Mouse (Mus musculus): ENCODE data around the gene H1foo. TPM values are rescaled to one million over a fixed set of nuclear protein-coding genes. Genes with fewer than 3 reads are reported as not detected.

Gene H1foo
- polyA plus RNA-seq (2014; fragmentation: Nextera tagmentation; extraction: Ambion mirVana), result not detected in 2 replicates

DNA sequence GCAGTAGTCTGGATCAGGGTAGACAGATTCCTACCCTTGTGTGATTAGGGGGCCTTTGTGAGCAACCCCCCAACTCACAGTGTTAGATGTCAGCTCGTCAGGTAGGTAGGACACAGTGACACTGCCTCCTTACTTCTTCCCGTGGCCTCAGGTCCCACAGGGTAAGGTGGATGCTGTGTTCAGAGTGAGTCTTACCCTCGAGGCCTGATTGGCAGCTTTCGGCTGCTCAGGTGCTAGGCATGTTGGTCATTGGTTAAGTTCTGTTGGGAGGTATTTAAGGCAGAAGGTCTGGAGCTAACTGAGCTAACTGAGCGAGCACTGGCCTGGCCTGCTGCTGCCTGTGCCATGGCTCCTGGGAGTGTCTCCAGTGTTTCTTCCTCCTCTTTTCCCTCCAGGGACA lies at the start of gene H1foo:
H1foo (plus strand) TSS at position 301 of the 400 bp plus-strand sequence.
- H3K4me1 ChIP-seq (replicated peaks; ENCODE audit: control insufficient read depth, insufficient read depth, low read length), result no peaks in the 10 kb centered on the region
- ATAC-seq (replicated peaks; ENCODE audit: low FRiP score), result no peak
- no peak within 1 kb of the TSS for H3K4me3 ChIP-seq (ENCODE audit: low read depth, low read length)
- H3K36me3 ChIP-seq (ENCODE audit: control insufficient read depth, insufficient read depth, low read length), result no peaks in the 10 kb centered on the region
- H3K9me3 ChIP-seq (ENCODE audit: control insufficient read depth, low read length), result no peaks in the 10 kb centered on the region
- H3K27ac ChIP-seq (ENCODE audit: low read depth, low read length), result no peak within 1 kb of the TSS
- no peaks in the 10 kb centered on the region for H3K27me3 ChIP-seq (ENCODE audit: control insufficient read depth, insufficient read depth, low read length)
- no peak within 1 kb of the TSS for H3K4me2 ChIP-seq (ENCODE audit: low read depth, low read length, severe bottlenecking)
- no peak for DNase-seq (ENCODE audit: low spot score)
- 82% methylated on average over 5 of the region's 5 CpGs for WGBS
- no peak within 1 kb of the TSS for H3K9ac ChIP-seq (ENCODE audit: low read length)

DNA sequence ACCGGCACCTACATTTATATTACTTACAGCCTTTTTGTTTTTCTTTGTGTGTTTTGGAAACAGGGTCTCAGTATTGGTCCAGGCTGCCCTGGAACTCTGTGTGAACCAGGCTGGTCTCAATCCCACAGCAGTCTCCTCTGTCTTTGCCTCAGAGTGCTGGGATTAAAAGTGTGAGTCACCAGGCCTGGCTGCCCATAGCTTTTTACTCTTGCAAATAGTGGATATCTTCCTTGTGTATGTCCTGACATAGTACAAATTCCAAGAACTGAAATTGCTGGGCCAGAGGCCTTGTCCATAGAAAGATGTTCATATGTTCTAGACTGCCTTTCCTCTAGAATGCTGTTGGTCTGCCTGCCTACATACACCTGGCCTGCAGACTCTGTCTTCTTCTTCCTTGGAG lies 48.4 kb upstream of the H1foo start:
- no peak overlapping the region for H3K4me2 ChIP-seq (ENCODE audit: low read depth, low read length, severe bottlenecking)
- H3K27me3 ChIP-seq (ENCODE audit: control insufficient read depth, insufficient read depth, low read length), result no peaks in the 10 kb centered on the region
- WGBS, result 50% methylated on average over 1 of the region's 1 CpGs
- no peaks in the 10 kb centered on the region for H3K36me3 ChIP-seq (ENCODE audit: control insufficient read depth, insufficient read depth, low read length)
- H3K9me3 ChIP-seq (ENCODE audit: control insufficient read depth, low read length), result no peaks in the 10 kb centered on the region
- ATAC-seq (replicated peaks; ENCODE audit: low FRiP score), result no peak
- H3K9ac ChIP-seq (ENCODE audit: low read length), result no peak overlapping the region
- no peaks in the 10 kb centered on the region for H3K4me1 ChIP-seq (replicated peaks; ENCODE audit: control insufficient read depth, insufficient read depth, low read length)
- H3K4me3 ChIP-seq (ENCODE audit: low read depth, low read length), result no peak overlapping the region
- no peak overlapping the region for H3K27ac ChIP-seq (ENCODE audit: low read depth, low read length)
- no peak for DNase-seq (ENCODE audit: low spot score)

DNA sequence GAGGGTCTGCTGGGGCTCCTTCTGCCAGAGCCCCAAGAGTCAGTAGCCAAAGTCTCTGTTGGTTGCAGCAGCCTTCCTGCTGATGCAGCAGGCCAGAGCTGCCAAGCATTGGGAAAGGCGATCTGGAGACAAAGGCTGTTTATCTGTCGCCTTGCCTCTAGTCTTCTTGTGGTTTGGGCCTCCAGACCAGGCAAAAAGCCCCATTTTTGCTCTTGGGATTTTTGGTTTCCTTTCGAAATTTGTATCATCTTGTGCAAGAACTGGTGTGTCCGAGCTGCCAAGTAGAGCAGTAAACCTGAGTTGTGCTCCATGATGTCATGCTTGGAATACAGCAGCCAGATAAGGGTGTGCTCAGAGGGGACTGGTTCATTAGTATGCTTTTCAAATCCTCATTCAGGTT lies 47.6 kb upstream of the H1foo start:
- H3K27ac ChIP-seq (ENCODE audit: low read depth, low read length), result no peak overlapping the region
- H3K9ac ChIP-seq (ENCODE audit: low read length), result no peak overlapping the region

GRCm38 (mm10) chr6:115897926-115898520 lies 46.7 kb upstream of the H1foo start:
- no peak overlapping the region for H3K4me3 ChIP-seq (ENCODE audit: low read depth, low read length)
- DNase-seq (ENCODE audit: low spot score) (no peak), ATAC-seq (replicated peaks; ENCODE audit: low FRiP score) (no peak)
- no peaks in the 10 kb centered on the region for H3K9me3 ChIP-seq (ENCODE audit: control insufficient read depth, low read length)
- H3K36me3 ChIP-seq (ENCODE audit: control insufficient read depth, insufficient read depth, low read length), result no peaks in the 10 kb centered on the region
- no peaks in the 10 kb centered on the region for H3K4me1 ChIP-seq (replicated peaks; ENCODE audit: control insufficient read depth, insufficient read depth, low read length)
- H3K4me2 ChIP-seq (ENCODE audit: low read depth, low read length, severe bottlenecking), result no peak overlapping the region
- H3K9ac ChIP-seq (ENCODE audit: low read length), result no peak overlapping the region; the same call in 1 of the 2 replicates
- no peak overlapping the region for H3K27ac ChIP-seq (ENCODE audit: low read depth, low read length)
- no peaks in the 10 kb centered on the region for H3K27me3 ChIP-seq (ENCODE audit: control insufficient read depth, insufficient read depth, low read length)
- 85% methylated on average over 7 of the region's 7 CpGs for WGBS

More for the DNA sequence above, 47.6 kb upstream of the H1foo start:
- WGBS, result 74% methylated on average over 4 of the region's 4 CpGs
- ATAC-seq (replicated peaks; ENCODE audit: low FRiP score) (no peak), DNase-seq (ENCODE audit: low spot score) (no peak)
- no peaks in the 10 kb centered on the region for H3K4me1 ChIP-seq (replicated peaks; ENCODE audit: control insufficient read depth, insufficient read depth, low read length)
- H3K9me3 ChIP-seq (ENCODE audit: control insufficient read depth, low read length), result no peaks in the 10 kb centered on the region
- H3K27me3 ChIP-seq (ENCODE audit: control insufficient read depth, insufficient read depth, low read length), result no peaks in the 10 kb centered on the region
- H3K4me2 ChIP-seq (ENCODE audit: low read depth, low read length, severe bottlenecking), result no peak overlapping the region
- H3K4me3 ChIP-seq (ENCODE audit: low read depth, low read length), result no peak overlapping the region
- no peaks in the 10 kb centered on the region for H3K36me3 ChIP-seq (ENCODE audit: control insufficient read depth, insufficient read depth, low read length)

DNA sequence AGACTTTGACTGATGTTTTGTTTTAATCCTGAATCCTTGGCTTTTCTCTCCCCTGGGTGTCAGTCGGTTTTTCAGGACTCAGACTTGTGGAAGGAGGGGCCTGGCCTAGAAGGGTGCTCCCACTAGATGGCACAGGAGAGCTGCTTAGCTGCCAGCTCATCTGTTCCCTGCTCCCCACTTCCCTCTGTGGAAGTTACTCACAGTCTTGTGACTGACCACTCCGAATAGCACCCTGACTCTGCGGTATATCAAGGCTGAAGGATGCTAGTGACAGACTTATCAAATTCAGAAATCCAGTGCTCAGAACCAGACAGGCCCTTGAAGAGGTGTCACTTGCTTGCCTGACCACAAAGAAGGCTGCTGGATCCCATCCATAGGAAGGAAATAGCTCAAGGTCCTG lies 43.7 kb upstream of the H1foo start:
- Histone ChIP-seq H3K9me3 (ENCODE audit: control insufficient read depth, low read length) (no peaks in the 10 kb centered on the region), H3K27me3 (ENCODE audit: control insufficient read depth, insufficient read depth, low read length) (no peaks in the 10 kb centered on the region), H3K4me3 (ENCODE audit: low read depth, low read length) (no peak overlapping the region), H3K4me2 (ENCODE audit: low read depth, low read length, severe bottlenecking) (no peak overlapping the region), H3K9ac (ENCODE audit: low read length) (no peak overlapping the region), H3K36me3 (ENCODE audit: control insufficient read depth, insufficient read depth, low read length) (no peaks in the 10 kb centered on the region), H3K27ac (ENCODE audit: low read depth, low read length) (no peak overlapping the region), H3K4me1 (replicated peaks; ENCODE audit: control insufficient read depth, insufficient read depth, low read length) (no peaks in the 10 kb centered on the region)
- WGBS, result 29% methylated on average over 3 of the region's 3 CpGs
- ATAC-seq (replicated peaks; ENCODE audit: low FRiP score), result 0 out of 2 replicates have a peak, but pooled peaks have one; percentile 42
- DNase-seq (ENCODE audit: low spot score), result peak; percentile 69

GRCm38 (mm10) chr6:115901489-115901931 lies 43.2 kb upstream of the H1foo start:
- Histone ChIP-seq H3K4me3 (ENCODE audit: low read depth, low read length) (no peak overlapping the region), H3K4me1 (replicated peaks; ENCODE audit: control insufficient read depth, insufficient read depth, low read length) (no peaks in the 10 kb centered on the region), H3K27me3 (ENCODE audit: control insufficient read depth, insufficient read depth, low read length) (no peaks in the 10 kb centered on the region), H3K4me2 (ENCODE audit: low read depth, low read length, severe bottlenecking) (no peak overlapping the region), H3K9ac (ENCODE audit: low read length) (no peak overlapping the region), H3K27ac (ENCODE audit: low read depth, low read length) (no peak overlapping the region), H3K36me3 (ENCODE audit: control insufficient read depth, insufficient read depth, low read length) (no peaks in the 10 kb centered on the region), H3K9me3 (ENCODE audit: control insufficient read depth, low read length) (no peaks in the 10 kb centered on the region)
- no peak for DNase-seq (ENCODE audit: low spot score)
- no peak for ATAC-seq (replicated peaks; ENCODE audit: low FRiP score)
- WGBS, result 88% methylated on average over 8 of the region's 8 CpGs

DNA sequence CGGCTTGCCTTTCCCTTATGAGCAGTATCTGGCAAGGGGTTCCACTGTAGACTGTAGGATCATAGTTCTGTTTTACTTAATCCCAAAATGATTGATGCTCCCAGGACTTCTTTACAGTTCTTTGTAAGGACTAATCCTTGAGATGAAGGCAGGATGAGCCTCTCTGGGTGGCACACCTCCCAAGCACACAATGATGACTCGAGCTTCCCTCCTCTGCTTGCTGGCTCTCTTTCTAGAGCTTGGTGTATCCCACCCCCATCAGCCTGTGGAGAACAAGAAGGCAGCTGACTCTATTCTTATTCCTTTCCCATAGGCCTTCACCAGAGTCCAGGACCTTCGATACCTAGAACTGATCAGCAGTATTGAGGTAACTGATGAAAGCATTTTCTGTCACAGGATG lies 42.2 kb upstream of the H1foo start:
- no peak overlapping the region for H3K9ac ChIP-seq (ENCODE audit: low read length)
- H3K9me3 ChIP-seq (ENCODE audit: control insufficient read depth, low read length), result no peaks in the 10 kb centered on the region
- no peak overlapping the region for H3K4me2 ChIP-seq (ENCODE audit: low read depth, low read length, severe bottlenecking)
- no peak overlapping the region for H3K27ac ChIP-seq (ENCODE audit: low read depth, low read length)
- no peaks in the 10 kb centered on the region for H3K36me3 ChIP-seq (ENCODE audit: control insufficient read depth, insufficient read depth, low read length)
- 79% methylated on average over 3 of the region's 3 CpGs for WGBS
- no peaks in the 10 kb centered on the region for H3K27me3 ChIP-seq (ENCODE audit: control insufficient read depth, insufficient read depth, low read length)
- no peak for ATAC-seq (replicated peaks; ENCODE audit: low FRiP score)
- H3K4me3 ChIP-seq (ENCODE audit: low read depth, low read length), result no peak overlapping the region
- no peaks in the 10 kb centered on the region for H3K4me1 ChIP-seq (replicated peaks; ENCODE audit: control insufficient read depth, insufficient read depth, low read length)
- DNase-seq (ENCODE audit: low spot score), result no peak

DNA sequence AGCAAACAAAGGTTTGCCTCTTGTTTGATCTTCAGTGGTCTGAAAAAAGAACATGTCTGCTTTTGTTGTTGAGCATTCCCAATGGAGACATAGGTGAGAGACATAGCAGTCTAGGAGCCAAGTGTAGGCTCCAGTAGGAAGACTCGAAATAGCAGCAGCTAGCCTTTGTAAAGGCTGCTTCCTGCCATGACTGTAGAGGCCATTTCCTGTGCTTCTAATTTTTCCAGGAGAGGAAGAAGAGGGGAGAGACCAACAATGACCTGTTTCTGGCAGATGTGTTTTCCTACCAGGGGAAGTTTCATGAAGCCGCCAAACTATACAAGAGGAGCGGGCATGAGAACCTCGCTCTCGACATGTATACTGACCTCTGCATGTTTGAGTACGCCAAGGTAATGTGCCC lies 39.2 kb upstream of the H1foo start:
- ATAC-seq (replicated peaks; ENCODE audit: low FRiP score), result no peak
- WGBS, result 90% methylated on average over 6 of the region's 6 CpGs

DNA sequence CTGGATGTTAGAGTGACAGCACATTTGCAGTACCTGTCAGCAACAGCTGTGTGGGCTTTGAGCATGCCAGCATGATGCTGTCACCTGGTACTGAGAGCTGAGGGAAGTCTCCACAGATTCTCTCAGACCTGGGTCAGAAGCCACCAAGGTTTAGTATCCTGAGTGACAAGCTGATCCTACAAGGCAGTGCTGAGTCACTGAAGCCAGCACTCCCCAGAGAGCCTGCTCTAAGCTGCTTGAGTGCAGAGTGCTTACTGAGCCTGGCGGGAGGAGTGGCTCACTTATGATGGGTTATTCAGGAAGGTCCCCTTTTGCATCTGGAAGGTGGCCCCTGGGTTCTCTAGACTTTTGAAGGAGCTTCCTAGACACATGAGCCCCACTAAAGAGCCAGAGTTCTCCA lies 38.3 kb upstream of the H1foo start:
- no peak for ATAC-seq (replicated peaks; ENCODE audit: low FRiP score)
- DNase-seq (ENCODE audit: low spot score), result no peak
- Histone ChIP-seq H3K4me1 (replicated peaks; ENCODE audit: control insufficient read depth, insufficient read depth, low read length) (peaks cover 2% of the 10 kb centered on the region; the same call in 1 of the 2 replicates), H3K9ac (ENCODE audit: low read length) (no peak overlapping the region), H3K27ac (ENCODE audit: low read depth, low read length) (no peak overlapping the region), H3K4me3 (ENCODE audit: low read depth, low read length) (no peak overlapping the region), H3K36me3 (ENCODE audit: control insufficient read depth, insufficient read depth, low read length) (no peaks in the 10 kb centered on the region), H3K4me2 (ENCODE audit: low read depth, low read length, severe bottlenecking) (no peak overlapping the region), H3K9me3 (ENCODE audit: control insufficient read depth, low read length) (no peaks in the 10 kb centered on the region), H3K27me3 (ENCODE audit: control insufficient read depth, insufficient read depth, low read length) (no peaks in the 10 kb centered on the region)
- 69% methylated on average over 1 of the region's 1 CpGs for WGBS

More for the DNA sequence above, 39.2 kb upstream of the H1foo start:
- Histone ChIP-seq H3K27ac (ENCODE audit: low read depth, low read length) (no peak overlapping the region), H3K4me3 (ENCODE audit: low read depth, low read length) (no peak overlapping the region), H3K4me1 (replicated peaks; ENCODE audit: control insufficient read depth, insufficient read depth, low read length) (peaks cover 2% of the 10 kb centered on the region; the same call in 1 of the 2 replicates), H3K36me3 (ENCODE audit: control insufficient read depth, insufficient read depth, low read length) (no peaks in the 10 kb centered on the region), H3K27me3 (ENCODE audit: control insufficient read depth, insufficient read depth, low read length) (no peaks in the 10 kb centered on the region), H3K9me3 (ENCODE audit: control insufficient read depth, low read length) (no peaks in the 10 kb centered on the region), H3K9ac (ENCODE audit: low read length) (no peak overlapping the region), H3K4me2 (ENCODE audit: low read depth, low read length, severe bottlenecking) (no peak overlapping the region)
- no peak for DNase-seq (ENCODE audit: low spot score)

Measured in forebrain, embryonic 11.5 days (tissue).